Mouse (Mus musculus): ENCODE data around the gene Hnrnpul1. TPM values are rescaled to one million over a fixed set of nuclear protein-coding genes. Genes with fewer than 3 reads are reported as not detected.
A peak's percentile ranks its signal among the peaks of the same experiment; 100 is the strongest.

Hnrnpul1 gene
- polyA plus RNA-seq, 1 experiment from 2014 or later, result 61.0 TPM

DNA sequence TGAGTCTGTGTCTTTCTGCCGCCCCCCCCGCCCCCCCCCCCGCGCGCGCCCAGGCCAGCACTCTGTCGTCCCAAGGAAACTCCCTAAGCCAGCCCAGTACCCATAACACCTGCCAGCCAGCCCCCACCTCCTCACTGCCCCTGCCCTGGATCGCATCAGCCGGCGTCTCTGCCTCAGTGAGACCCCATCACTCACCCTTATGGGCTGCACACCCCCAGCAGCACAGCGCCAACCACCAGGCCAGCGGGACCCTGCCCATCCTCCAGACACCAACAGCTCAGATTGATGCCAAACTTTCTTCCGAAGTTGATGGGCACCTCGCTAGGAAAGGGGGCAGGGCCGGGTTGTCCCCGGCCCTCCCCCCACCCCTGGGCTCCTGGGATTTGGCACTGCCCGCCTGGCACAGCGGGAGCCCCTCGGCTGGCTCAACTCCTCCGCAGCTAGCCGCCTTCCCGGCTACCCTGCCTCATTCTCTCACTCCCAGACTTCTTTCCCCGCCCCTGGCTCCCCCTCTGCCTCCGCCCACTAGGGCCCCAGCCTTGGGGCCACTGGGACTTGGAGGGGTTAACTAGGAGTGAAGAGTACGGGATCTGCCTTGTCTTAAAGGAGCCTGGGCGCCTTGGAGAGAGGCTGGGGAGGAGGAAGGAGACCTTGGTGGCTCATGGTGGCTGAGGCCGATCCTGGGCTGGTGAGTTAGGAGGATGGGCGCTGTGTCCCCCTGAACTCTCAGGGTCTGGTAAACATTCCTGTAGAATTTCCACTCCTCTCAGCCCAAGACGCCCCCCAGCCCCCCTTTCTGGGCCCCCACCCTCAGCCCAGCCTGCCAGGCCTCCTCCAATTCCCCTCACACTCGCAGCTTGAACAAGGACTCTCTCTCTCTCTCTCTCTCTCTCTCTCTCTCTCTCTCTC lies 33.9 kb upstream of the Hnrnpul1 start, which contains the start of gene Axl:
Gene Axl, minus strand, starts transcription at position 486 of the 909 bp plus-strand sequence.
- H3K4me2 ChIP-seq (replicated peaks), result peak within 1 kb of the TSS; percentile 81
- H3K9me3 ChIP-seq (replicated peaks), result no peaks in the 10 kb centered on the region
- H3K4me3 ChIP-seq (replicated peaks), result peak within 1 kb of the TSS; percentile 70
- H3K27ac ChIP-seq (replicated peaks), result peak within 1 kb of the TSS; percentile 86
- ATAC-seq (ENCODE audit: insufficient number of reproducible peaks, low FRiP score, low TSS enrichment, low read depth), result peak; percentile 88
- peaks cover 32% of the 10 kb centered on the region for H3K4me1 ChIP-seq
- WGBS, result under 1% methylated on average over 24 of the region's 30 CpGs
- peak within 1 kb of the TSS; percentile 64 for H3K9ac ChIP-seq
- H3K36me3 ChIP-seq, result peaks cover 8% of the 10 kb centered on the region; the same call in 1 of the 2 replicates
- H3K27me3 ChIP-seq, result no peaks in the 10 kb centered on the region

DNA sequence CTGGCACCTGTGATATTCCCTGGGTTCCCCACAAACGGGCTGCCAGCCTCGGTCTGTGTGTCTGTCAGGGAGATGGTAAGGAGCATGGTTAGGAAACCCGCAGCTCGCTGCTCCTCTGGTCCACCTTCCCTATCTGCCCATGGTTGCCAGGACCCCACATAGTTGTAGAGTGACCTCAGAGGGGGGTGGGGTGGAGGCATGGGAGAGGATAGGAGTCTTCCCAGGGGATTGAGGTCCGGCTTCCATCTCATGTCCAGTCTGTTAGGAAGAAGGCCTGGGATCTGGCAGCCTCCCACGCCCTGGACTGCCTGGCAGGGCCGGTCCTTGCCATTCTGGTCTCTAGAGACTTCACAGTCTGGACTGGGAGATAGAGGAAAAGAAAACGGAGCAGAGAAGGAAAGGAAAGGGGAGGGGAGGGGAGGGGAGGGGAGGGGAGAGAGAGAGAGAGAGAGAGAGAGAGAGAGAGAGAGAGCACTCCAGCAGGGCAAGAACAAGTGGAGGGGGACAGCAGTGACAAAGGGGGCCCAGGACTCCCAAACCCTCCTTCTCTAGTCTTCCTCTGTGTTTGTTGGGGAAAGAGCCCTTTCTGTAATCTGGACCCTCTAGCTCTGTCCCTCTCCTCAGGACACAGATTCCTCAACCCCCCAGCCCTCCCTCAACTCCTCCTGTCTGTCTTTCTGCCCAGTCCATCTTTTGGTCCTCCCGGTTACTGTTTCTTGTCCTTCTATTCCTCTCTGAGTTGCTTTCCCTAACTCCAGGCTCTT lies 33.1 kb upstream of the Hnrnpul1 start:
- 17% methylated on average over 9 of the region's 9 CpGs for WGBS
- peak overlapping the region; percentile 64; the same call in 1 of the 2 replicates for H3K9ac ChIP-seq
- ATAC-seq (ENCODE audit: insufficient number of reproducible peaks, low FRiP score, low TSS enrichment, low read depth), result no peak

DNA sequence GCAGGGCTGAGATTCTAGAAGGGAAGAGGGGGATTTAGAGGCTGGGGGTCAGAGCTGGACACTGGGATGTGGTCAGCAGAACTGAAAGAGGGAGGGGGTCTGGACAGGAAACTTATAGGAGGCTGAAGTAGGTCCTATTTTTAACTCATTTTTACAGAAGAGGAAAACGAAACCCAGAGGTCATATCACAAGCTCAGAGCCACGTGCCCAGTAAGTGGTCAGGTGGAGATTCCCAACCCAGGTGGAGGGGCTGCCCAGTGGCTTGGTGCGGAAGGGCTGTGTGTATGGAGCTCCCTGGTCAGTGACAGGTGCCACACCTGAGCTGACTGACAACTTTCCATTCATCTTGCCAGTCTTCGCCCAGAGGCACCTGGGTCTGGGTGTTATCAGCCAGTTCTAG lies 32.4 kb upstream of the Hnrnpul1 start:
- peaks cover 44% of the 10 kb centered on the region for H3K4me1 ChIP-seq
- no peak overlapping the region for H3K27ac ChIP-seq (replicated peaks)
- H3K4me3 ChIP-seq (replicated peaks), result peak overlapping the region; percentile 70
- no peak overlapping the region for H3K9ac ChIP-seq
- WGBS, result 66% methylated on average over 4 of the region's 4 CpGs
- no peaks in the 10 kb centered on the region for H3K27me3 ChIP-seq
- no peaks in the 10 kb centered on the region for H3K9me3 ChIP-seq (replicated peaks)
- H3K36me3 ChIP-seq, result peaks cover 8% of the 10 kb centered on the region; the same call in 1 of the 2 replicates
- no peak for ATAC-seq (ENCODE audit: insufficient number of reproducible peaks, low FRiP score, low TSS enrichment, low read depth)
- H3K4me2 ChIP-seq (replicated peaks), result peak overlapping the region; percentile 81

More for the DNA sequence above, 33.1 kb upstream of the Hnrnpul1 start:
- peak overlapping the region; percentile 81 for H3K4me2 ChIP-seq (replicated peaks)
- H3K9me3 ChIP-seq (replicated peaks), result no peaks in the 10 kb centered on the region
- peaks cover 40% of the 10 kb centered on the region for H3K4me1 ChIP-seq
- H3K4me3 ChIP-seq (replicated peaks), result peak overlapping the region; percentile 70
- peaks cover 8% of the 10 kb centered on the region; the same call in 1 of the 2 replicates for H3K36me3 ChIP-seq
- no peaks in the 10 kb centered on the region for H3K27me3 ChIP-seq
- H3K27ac ChIP-seq (replicated peaks), result peak overlapping the region; percentile 86

DNA sequence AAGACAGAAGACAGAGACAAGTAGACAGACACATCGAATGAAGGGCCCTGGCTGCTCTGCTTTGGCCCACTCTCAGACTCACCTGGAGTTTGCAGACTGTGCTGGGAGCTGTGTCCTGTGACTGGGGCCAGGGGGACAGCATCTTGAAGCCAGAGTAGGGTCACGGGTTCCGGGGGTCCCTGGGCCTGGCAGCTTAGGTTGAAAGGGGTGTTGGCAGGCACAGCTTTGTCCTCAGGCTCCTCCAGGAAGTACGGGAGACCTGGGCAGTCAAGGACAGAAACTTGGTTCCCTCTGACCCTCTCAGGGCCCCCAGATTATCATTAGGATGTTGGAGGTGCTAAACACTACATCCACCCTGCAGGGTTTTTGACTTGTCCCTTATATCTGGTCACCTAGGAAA lies 31.2 kb upstream of the Hnrnpul1 start:
- Histone ChIP-seq H3K36me3 (peaks cover 8% of the 10 kb centered on the region; the same call in 1 of the 2 replicates), H3K4me3 (replicated peaks) (no peak overlapping the region)

DNA sequence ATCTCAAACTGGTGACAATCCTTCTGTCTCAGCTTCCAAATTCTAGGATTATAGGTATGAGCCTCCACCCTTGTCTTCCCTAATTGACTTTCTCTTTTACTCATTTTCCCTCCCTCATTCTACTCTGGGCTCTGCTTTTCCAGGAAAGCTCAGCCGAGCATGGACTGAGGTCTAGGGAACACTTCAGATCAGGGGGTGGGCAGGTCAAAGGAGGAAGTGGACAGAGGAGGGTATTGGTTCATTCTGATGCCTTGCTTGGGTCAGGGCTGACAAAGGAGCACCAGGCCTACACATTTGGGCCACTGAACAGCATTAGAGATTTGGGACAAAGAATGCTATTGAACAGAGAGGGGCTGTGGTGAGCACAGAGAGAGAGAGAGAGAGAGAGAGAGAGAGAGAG lies 30.3 kb upstream of the Hnrnpul1 start:
- Histone ChIP-seq H3K36me3 (peaks cover 8% of the 10 kb centered on the region; the same call in 1 of the 2 replicates), H3K4me2 (replicated peaks) (no peak overlapping the region), H3K4me3 (replicated peaks) (no peak overlapping the region), H3K4me1 (peaks cover 56% of the 10 kb centered on the region), H3K27ac (replicated peaks) (no peak overlapping the region), H3K9me3 (replicated peaks) (no peaks in the 10 kb centered on the region), H3K9ac (no peak overlapping the region), H3K27me3 (no peaks in the 10 kb centered on the region)
- ATAC-seq (ENCODE audit: insufficient number of reproducible peaks, low FRiP score, low TSS enrichment, low read depth), result no peak
- WGBS, result 33% methylated on average over 1 of the region's 1 CpGs

More for the DNA sequence above, 31.2 kb upstream of the Hnrnpul1 start:
- peaks cover 57% of the 10 kb centered on the region for H3K4me1 ChIP-seq
- no peak overlapping the region for H3K9ac ChIP-seq
- no peak overlapping the region for H3K27ac ChIP-seq (replicated peaks)
- no peaks in the 10 kb centered on the region for H3K27me3 ChIP-seq
- H3K4me2 ChIP-seq (replicated peaks), result no peak overlapping the region
- H3K9me3 ChIP-seq (replicated peaks), result no peaks in the 10 kb centered on the region
- no peak for ATAC-seq (ENCODE audit: insufficient number of reproducible peaks, low FRiP score, low TSS enrichment, low read depth)
- 70% methylated on average over 4 of the region's 4 CpGs for WGBS

DNA sequence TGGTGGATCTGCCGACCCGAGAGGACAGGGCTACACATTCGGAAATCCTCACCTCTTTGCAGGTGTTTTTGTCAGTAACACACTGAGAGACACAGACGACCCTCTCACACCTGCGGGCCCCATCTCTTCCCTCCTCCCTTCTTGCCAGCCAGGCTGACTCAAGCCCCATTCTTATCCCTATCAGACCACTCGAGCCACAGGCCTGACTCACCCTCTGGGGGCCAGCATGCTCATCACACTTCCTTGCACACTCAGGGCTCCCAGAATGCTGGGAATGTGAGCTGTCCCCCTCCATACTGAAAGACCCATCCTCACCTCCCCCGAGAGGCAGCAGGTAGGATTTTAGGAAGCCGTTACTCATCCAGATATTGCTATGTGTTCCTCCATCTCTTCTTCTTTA lies 29.2 kb upstream of the Hnrnpul1 start:
- H3K36me3 ChIP-seq, result peaks cover 9% of the 10 kb centered on the region
- no peak overlapping the region for H3K4me3 ChIP-seq (replicated peaks)
- no peak overlapping the region for H3K9ac ChIP-seq
- H3K27ac ChIP-seq (replicated peaks), result 0 out of 2 replicates have a peak overlapping the region, but pooled peaks have one; percentile 56
- no peaks in the 10 kb centered on the region for H3K27me3 ChIP-seq
- no peak for ATAC-seq (ENCODE audit: insufficient number of reproducible peaks, low FRiP score, low TSS enrichment, low read depth)
- H3K4me1 ChIP-seq, result peaks cover 47% of the 10 kb centered on the region
- H3K9me3 ChIP-seq (replicated peaks), result no peaks in the 10 kb centered on the region
- WGBS, result 68% methylated on average over 8 of the region's 8 CpGs
- no peak overlapping the region for H3K4me2 ChIP-seq (replicated peaks)

DNA sequence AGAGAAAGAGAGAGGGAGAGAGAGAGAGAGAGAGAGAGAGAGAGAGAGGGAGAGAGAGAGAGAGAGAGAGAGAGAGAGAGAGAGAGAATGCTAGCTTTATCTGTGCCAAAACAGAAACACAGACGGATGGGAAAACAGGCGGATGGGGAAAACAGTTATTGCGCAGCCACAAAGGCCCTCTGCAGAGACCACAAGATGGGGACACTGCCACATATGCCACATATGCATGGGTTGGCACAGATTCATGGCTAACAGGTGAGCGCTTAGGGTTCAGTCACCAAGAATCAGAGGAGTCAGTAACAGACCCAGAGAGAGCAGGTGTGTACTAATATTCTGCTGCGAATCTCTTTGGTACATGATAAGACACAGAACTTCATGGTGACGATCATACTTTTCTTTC lies 28.2 kb upstream of the Hnrnpul1 start:
- WGBS, result 61% methylated on average over 6 of the region's 6 CpGs
- Histone ChIP-seq H3K27ac (replicated peaks) (peak overlapping the region; percentile 92), H3K4me2 (replicated peaks) (no peak overlapping the region)

DNA sequence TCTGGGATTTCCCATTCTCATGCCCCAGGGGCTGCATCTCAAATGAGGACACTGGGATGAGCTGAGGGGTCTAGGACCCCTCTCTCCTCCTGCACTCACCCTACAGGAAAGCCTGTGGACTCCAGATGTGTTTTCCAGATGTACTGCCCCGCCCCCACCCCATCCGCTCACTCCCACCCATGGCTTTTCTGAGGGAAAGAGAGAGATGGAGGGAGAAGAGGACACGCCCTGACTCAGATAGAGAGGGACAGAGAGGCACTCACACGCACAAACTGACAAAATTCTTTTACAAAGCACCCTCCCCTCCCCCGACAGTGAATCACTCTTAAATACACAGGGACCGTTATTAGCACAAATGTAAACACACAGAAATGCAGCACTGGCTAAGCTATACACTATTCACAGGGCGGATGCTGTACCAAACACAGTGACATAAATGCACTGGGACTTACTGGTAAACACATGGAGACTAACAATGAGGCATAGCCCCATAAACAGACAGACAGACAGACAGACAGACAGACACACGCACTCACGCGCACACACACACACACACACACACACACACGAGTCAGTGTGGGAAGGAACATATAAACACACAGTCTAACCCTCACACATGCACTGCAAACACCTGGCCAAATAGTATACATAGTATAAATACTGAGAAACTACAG lies 27.5 kb upstream of the Hnrnpul1 start:
- Histone ChIP-seq H3K4me3 (replicated peaks) (peak overlapping the region; percentile 35), H3K27ac (replicated peaks) (peak overlapping the region; percentile 92), H3K4me1 (peaks cover 39% of the 10 kb centered on the region), H3K27me3 (no peaks in the 10 kb centered on the region), H3K36me3 (peaks cover 25% of the 10 kb centered on the region), H3K9ac (no peak overlapping the region), H3K9me3 (replicated peaks) (no peaks in the 10 kb centered on the region), H3K4me2 (replicated peaks) (peak overlapping the region; percentile 63)
- 30% methylated on average over 11 of the region's 11 CpGs for WGBS
- ATAC-seq (ENCODE audit: insufficient number of reproducible peaks, low FRiP score, low TSS enrichment, low read depth), result peak; percentile 59

More for the DNA sequence above, 28.2 kb upstream of the Hnrnpul1 start:
- Histone ChIP-seq H3K36me3 (peaks cover 19% of the 10 kb centered on the region), H3K27me3 (no peaks in the 10 kb centered on the region), H3K4me1 (peaks cover 45% of the 10 kb centered on the region), H3K9me3 (replicated peaks) (no peaks in the 10 kb centered on the region), H3K4me3 (replicated peaks) (no peak overlapping the region), H3K9ac (no peak overlapping the region)
- ATAC-seq (ENCODE audit: insufficient number of reproducible peaks, low FRiP score, low TSS enrichment, low read depth), result no peak

DNA sequence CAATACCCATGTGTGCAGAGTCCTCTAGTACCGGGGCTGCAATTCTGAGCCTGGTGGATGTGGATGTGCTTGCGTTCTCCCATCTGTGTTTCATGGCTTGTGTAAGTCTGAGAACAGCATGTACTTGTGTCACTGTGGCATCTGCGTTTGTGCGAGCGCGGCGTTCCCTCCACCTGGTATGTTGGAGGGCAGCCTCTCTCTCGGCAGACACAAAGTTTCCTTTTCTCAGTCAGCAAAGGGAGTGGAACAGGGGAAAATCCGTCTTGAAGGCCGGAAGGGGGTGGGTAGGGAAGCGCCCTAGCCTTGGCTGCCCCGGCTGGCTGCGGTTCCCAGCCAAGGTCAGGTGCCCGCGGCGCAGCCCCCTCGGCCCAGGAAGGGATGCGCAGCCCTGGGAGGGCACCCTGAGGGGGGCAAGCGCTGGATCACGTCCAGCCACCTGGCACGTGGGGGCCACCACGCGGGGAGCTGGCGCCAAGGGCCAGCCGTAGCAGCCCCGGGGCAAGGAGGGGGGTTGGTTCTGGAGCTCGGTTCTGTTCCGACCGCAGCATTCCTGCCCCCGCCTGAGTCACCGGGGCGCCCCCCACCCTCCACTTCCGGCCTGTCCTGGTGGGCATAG lies 26.9 kb upstream of the Hnrnpul1 start:
- Histone ChIP-seq H3K36me3 (peaks cover 31% of the 10 kb centered on the region), H3K9ac (no peak overlapping the region), H3K4me1 (peaks cover 34% of the 10 kb centered on the region), H3K27me3 (no peaks in the 10 kb centered on the region), H3K4me2 (replicated peaks) (peak overlapping the region; percentile 63), H3K27ac (replicated peaks) (peak overlapping the region; percentile 92), H3K4me3 (replicated peaks) (peak overlapping the region; percentile 35), H3K9me3 (replicated peaks) (no peaks in the 10 kb centered on the region)
- ATAC-seq (ENCODE audit: insufficient number of reproducible peaks, low FRiP score, low TSS enrichment, low read depth), result peak; percentile 51; the same call in 1 of the 2 replicates
- WGBS, result 3% methylated on average over 33 of the region's 33 CpGs

DNA sequence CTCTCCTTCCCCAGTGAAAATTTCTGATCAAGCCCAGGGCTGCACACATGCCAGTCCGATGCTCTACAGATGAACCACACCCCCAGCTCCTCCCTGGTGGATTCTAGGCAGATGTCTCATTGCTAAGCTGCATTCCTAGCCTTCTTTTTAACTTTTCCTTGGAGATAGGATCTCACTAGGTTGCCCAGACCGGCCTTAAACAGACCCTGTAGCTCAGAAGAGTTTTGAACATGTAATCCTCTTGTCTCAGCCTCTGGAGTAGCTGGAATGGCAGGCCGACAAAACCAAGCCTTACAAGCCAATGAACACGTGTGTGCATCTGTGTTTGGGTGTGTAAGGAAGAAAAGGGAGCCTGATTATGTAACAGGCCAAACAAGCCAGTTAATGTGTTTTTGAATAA lies 26.2 kb upstream of the Hnrnpul1 start:
- H3K9me3 ChIP-seq (replicated peaks), result no peaks in the 10 kb centered on the region
- peaks cover 38% of the 10 kb centered on the region for H3K36me3 ChIP-seq
- H3K4me3 ChIP-seq (replicated peaks), result no peak overlapping the region; the same call in 1 of the 2 replicates
- H3K27ac ChIP-seq (replicated peaks), result peak overlapping the region; percentile 92
- ATAC-seq (ENCODE audit: insufficient number of reproducible peaks, low FRiP score, low TSS enrichment, low read depth), result no peak
- no peak overlapping the region for H3K9ac ChIP-seq
- peaks cover 34% of the 10 kb centered on the region for H3K4me1 ChIP-seq
- H3K4me2 ChIP-seq (replicated peaks), result peak overlapping the region; percentile 63; the same call in 1 of the 2 replicates
- no peaks in the 10 kb centered on the region for H3K27me3 ChIP-seq
- WGBS, result 34% methylated on average over 4 of the region's 4 CpGs

Measured in embryonic facial prominence, embryonic 15.5 days (tissue).